Mouse (Mus musculus): ENCODE results near the gene Exoc6b. TPM values are rescaled to one million over a fixed set of nuclear protein-coding genes. Genes with fewer than 3 reads are reported as not detected.

Gene Exoc6b
- total RNA-seq, 2 experiments from 2014 or later = 14.0 to 16.3 TPM

DNA sequence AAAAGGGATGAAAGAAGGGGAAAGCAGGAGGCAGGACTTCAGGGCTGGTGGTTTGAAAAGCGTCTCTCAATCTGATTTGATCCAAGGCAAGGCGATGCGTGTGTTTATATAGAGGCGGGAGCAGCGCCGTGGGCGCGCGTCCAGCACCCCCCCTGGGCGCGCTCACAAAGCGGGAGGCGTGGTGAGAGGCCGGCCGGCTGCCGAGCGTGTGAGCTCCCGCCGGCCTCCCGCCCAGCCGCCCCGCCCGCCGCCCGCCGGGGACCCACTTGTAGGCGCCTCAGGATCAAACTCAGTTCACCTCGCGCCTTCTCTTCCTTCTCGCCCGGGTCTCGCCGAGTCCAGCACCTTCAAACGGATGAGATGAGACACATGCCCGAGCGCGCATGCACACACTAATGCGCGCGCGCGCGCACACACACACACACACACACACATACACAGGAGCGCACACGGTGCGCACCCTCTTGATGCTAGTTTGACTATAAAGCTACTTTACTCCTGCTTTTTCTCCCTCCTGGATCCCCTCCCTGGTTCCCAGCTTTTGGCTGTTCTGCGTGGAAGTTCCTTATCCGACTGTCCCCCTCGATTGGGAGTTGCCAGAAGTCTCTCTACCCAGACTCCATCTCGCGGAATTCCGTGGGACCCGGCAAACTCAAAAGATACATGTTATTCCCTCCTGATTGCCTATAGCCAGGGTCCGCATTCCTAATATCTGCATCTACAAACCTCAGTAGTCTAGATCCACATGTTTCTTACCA is 480.2 kb downstream of the Exoc6b start:
- peak overlapping the region; percentile 78 for H3K4me3 ChIP-seq
- peak; percentile 66 for DNase-seq
- H3K27ac ChIP-seq = peak overlapping the region; percentile 73
- no peak for TF ChIP-seq CTCF (IDR thresholded peaks at IDR 0.05)
- intact Hi-C loops (cut with DNase I) = no loop called here

DNA sequence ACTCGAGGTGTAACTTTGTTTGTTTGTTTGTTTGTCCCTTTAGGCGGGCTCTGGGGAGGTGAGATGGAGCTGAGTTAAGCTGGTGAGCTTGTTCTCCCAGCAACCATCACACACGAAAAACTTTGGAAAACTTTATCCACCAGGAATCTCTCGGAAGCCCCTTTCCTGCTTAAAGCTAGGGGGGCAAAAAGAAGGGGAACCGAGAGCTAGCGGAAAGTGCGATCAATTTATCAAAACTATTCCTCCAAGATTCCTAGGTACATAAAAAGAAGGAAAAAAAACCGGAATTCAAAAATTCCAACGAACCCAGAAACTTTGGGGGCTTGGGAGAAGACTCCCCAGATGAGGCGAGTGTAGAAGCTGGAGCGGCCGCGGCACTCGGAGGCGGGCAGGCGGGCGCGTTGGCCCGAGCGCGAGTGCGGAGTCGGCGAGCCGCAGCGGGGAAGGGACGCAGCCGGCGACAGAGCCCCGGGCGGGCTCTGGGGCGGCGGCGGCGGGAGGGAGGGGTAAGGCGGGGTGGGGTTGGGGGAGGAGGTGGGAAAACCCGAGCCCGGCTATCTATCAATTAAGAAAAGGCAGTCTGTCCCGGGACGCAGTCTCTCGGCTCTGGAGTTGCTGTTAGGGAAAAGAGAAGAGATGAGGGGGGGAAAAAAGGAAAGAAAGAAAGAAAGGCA is 481.0 kb downstream of the Exoc6b start:
- DNase-seq = peak; percentile 50
- H3K27ac ChIP-seq = peak overlapping the region; percentile 73
- peak overlapping the region; percentile 78 for H3K4me3 ChIP-seq
- intact Hi-C loops (cut with DNase I) = no loop called here
- no peak for TF ChIP-seq CTCF (IDR thresholded peaks at IDR 0.05)

DNA sequence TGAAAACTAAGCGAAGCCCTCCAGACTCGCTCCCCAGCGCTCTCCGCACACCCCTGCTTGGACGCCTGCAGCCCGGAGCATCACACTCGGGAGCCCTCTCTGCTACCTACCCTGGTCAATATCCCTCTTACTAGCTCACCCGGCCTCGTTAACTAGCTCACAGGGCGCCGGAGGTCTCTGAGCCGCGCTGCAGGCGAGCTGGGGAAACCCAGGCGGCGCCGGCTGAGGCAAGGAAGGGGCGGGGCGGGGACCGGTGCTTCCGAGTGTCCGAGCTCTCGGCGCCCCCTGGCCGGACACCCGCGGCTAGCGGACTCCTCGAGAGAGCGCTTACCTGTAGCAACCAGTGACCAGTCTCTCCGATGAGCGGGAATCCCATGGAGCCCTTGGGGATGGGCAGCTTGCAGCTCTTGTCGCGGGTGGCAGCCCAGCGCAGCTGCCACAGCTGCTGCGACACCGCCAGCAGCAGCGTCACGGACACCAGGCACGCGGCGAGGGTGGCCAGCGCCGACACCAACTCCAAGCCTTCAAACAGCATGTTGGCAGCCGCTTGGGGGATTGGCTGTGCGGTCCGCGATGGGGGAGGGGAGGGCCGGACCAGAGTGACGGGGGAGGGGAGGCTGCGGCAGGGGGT is 481.7 kb downstream of the Exoc6b start:
- H3K4me3 ChIP-seq = peak overlapping the region; percentile 78
- intact Hi-C loops (cut with DNase I) = no loop called here
- no peak for TF ChIP-seq CTCF (IDR thresholded peaks at IDR 0.05)
- peak overlapping the region; percentile 73 for H3K27ac ChIP-seq
- DNase-seq = peak; percentile 79

GRCm38 (mm10) chr6:84586551-84587200 is 482.6 kb downstream of the Exoc6b start:
- H3K27ac ChIP-seq = peak overlapping the region; percentile 73
- intact Hi-C loops (cut with DNase I) = no loop called here
- peak overlapping the region; percentile 78 for H3K4me3 ChIP-seq
- no peak for DNase-seq
- no peak for TF ChIP-seq CTCF (IDR thresholded peaks at IDR 0.05)

DNA sequence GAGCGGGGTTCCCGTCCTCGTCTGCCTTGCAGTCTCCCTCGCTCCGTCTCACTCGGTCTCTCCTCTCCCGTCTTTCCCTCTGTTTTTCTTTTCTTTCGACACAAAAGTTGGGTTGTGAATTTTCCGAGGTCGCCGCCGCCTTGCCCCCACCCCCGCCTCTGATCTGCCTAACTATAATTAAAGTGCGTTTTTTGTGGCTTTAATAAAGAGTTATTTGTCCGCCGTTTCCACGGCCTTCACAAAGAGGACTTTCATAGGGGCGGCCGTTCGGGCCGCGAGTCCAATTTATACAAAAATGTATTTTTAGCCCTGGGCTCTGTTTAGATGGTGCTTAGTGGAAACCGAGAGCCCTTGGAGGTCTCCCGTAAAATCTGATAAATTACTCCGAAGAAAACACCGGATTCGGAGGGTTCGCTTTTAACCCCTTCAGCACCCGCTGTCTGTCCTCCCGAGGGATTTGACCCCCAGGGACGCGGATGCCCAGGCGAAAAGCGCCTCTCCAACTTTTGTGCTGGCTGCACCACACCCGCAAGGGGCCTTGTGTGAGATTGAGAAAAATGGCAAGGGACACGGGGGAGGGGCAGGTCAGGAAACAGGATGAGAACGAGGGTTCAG is 483.5 kb downstream of the Exoc6b start:
- intact Hi-C loops (cut with DNase I) = no loop called here
- peak overlapping the region; percentile 68 for H3K27ac ChIP-seq

DNA sequence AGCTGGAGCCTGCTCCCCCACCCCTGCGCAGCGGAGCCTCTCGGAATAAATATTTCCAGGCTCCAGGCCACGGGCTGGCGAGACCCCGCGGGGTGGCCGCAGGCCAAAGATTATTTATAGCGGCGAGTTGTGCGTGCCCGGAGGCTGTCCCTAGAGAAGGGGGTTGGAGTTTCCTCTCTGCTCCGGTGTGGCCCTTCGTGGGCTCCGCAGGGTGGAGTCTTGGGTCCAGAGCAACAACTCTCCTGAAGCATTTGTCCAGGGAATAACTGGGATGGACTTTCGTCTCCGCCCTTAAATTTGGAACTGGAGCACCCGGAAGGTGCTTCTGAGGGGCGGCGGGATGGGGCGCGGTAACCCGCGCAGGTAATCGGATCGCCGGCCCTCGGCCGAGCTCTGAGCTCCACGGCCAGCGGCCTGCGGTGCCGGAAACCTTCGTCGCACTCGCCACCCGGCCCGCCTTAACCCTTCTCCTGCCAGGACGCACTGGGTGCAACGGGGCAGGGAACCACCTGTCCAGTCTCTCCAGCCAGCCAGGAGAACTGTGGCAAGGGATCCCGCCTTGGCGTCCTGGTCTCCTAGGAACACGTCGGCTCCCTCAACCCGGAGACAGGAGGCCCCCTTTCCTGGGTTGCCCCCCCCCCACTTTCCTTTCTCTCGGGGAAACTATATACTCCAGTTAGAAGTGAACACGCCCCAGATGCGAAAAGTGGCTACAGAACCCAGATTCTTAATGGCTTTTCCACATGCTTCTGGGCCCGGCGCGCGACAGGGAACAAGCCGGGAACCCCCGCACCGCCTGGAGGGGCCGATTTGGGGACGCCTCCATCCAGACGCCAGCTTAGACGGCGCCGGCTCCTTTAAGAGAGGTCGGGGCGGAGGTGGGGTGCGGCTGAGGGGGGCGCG is 484.3 kb downstream of the Exoc6b start:
- H3K4me3 ChIP-seq = peak overlapping the region; percentile 78
- TF ChIP-seq CTCF (IDR thresholded peaks at IDR 0.05) = no peak
- peak; percentile 88 for DNase-seq
- H3K27ac ChIP-seq = peak overlapping the region; percentile 68
- intact Hi-C loops (cut with DNase I) = loop anchor here (5.0 kb wide), 1 partner anchor 323 kb away; no protein-coding TSS in a partner anchor

More for the DNA sequence above, 483.5 kb downstream of the Exoc6b start:
- no peak for TF ChIP-seq CTCF (IDR thresholded peaks at IDR 0.05)
- H3K4me3 ChIP-seq = peak overlapping the region; percentile 78
- DNase-seq = no peak

DNA sequence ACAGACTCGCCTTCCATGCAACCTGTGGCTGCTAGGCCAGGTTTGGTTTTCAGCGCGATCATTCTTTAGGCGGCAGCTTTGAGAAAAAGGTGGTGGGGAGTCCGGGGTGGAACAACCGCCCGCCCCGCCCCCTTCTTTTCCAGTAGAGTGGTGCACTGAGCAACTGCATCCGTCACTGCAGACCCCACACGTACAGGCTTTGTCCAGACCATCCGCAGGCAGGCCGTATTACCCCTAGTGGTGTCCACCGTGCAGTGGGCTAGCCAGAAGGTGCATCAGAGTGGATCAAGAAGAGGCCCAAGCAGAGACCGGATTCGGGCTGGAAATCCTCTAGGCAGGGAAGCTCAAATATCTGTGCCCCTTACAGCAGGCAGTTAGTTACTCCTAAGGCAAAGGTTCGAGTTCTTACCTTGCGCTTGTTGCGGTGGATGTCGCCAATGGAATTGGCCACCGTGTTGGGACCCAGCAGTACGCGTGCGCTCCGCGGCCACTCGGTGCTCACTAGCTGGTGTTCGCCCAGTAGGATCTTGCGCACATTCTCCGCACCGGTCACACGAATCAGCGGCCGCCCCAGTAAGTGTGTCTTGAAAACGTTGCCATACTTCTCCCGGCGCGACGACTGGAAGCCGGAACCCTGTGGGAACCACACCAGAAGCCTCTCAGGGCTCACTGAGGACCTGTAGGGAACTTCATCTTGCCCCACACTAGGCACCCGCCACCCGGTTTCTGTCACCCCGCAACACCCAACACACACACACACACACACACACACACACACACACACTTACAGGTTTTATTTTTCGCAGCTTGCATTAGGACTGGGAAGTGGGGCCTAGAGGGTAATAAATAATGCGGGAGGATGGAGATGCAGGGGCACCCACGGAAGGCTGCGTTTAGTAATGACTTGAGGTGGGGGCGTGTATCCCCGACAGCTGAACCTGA is 485.2 kb downstream of the Exoc6b start:
- no peak for TF ChIP-seq CTCF (IDR thresholded peaks at IDR 0.05)
- intact Hi-C loops (cut with DNase I) = loop anchor here (5.0 kb wide), 1 partner anchor 322 kb away; no protein-coding TSS in a partner anchor
- H3K27ac ChIP-seq = peak overlapping the region; percentile 68
- DNase-seq = peak; percentile 45
- H3K4me3 ChIP-seq = peak overlapping the region; percentile 78

GRCm38 (mm10) chr6:84583371-84583770 is 485.9 kb downstream of the Exoc6b start:
- intact Hi-C loops (cut with DNase I) = loop anchor here (5.0 kb wide), 1 partner anchor 321 kb away; no protein-coding TSS in a partner anchor
- DNase-seq = peak; percentile 90
- peak overlapping the region; percentile 78 for H3K4me3 ChIP-seq
- peak overlapping the region; percentile 44; the same call in 1 of the 2 replicates for H3K27ac ChIP-seq
- no peak for TF ChIP-seq CTCF (IDR thresholded peaks at IDR 0.05)

DNA sequence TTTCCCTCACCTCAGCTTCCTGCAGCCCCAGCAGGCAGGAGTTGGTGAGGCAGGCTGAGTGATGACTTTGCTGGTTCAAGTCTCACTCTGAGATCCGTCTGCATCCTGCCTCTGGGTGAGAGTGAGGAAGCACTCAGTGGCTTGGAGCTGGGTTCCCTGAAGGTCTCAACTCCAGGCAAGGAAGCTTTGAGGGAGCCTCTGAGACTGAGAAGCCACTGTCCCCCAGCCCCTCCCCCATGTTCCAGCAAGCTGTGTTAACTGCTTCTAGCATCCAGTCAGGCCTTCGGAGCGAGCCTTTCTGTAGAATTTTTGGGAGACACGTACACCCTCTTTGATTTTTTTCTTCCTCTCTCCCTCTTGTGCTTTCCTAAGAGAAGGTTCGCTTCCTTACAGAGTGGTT is 486.5 kb downstream of the Exoc6b start:
- DNase-seq = no peak
- TF ChIP-seq CTCF (IDR thresholded peaks at IDR 0.05) = no peak
- no peak overlapping the region; the same call in 1 of the 2 replicates for H3K4me3 ChIP-seq
- peak overlapping the region; percentile 32; the same call in 1 of the 2 replicates for H3K27ac ChIP-seq
- intact Hi-C loops (cut with DNase I) = loop anchor here (5.0 kb wide), 1 partner anchor 321 kb away; no protein-coding TSS in a partner anchor
